Mouse (Mus musculus) erythroblast, embryonic 14.5 days (primary cell): ENCODE data around the gene Mia2. TPM values are rescaled to one million over a fixed set of nuclear protein-coding genes. Genes with fewer than 3 reads are reported as not detected.

ENCODE experiments used
- H3K27me3 ChIP-seq: 2 replicates; pipeline ENCODE4 v1.6.1; 2012; ENCODE audit warnings: inconsistent platforms; ENCODE audit not compliant: control insufficient read depth
- H3K36me3 ChIP-seq: 2 replicates; pipeline ENCODE4 v1.6.1; 2012; ENCODE audit warnings: mild to moderate bottlenecking, inconsistent platforms; ENCODE audit not compliant: control insufficient read depth
- H3K4me1 ChIP-seq: 2 replicates; pipeline ENCODE4 v1.6.1; 2012; ENCODE audit warnings: inconsistent platforms; ENCODE audit not compliant: control insufficient read depth
- H3K4me3 ChIP-seq: replicated peaks from 2 replicates; pipeline ENCODE3; 2012; ENCODE audit warnings: moderate library complexity, mild to moderate bottlenecking, inconsistent platforms
- H3K9me3 ChIP-seq: 2 replicates; pipeline ENCODE4 v1.6.1; 2012; ENCODE audit warnings: low read length, inconsistent platforms, mixed read lengths; ENCODE audit not compliant: control insufficient read depth
- GATA1 ChIP-seq: IDR thresholded peaks from 2 replicates; pipeline ENCODE4 v1.6.1; 2012; ENCODE audit warnings: low read length, inconsistent platforms, mixed read lengths
- TAL1 ChIP-seq: IDR thresholded peaks from 3 replicates; pipeline ENCODE4 v1.6.1; 2012; ENCODE audit warnings: low read length, inconsistent platforms, mixed read lengths
- polyA plus RNA-seq: library from polyadenylated mRNA; stranded (reverse); fragments of >175 nt; gene quantifications from 2 replicates; pipeline ENCODE4 v1.2.3, GENCODE M21; 2012

Mia2 gene
- polyA plus RNA-seq, 1 experiment: 1.2 TPM

GRCm38 (mm10) chr12:59206208-59206999 is 110.8 kb downstream of the Mia2 start:
- no peaks in the 10 kb centered on the region for H3K27me3 ChIP-seq
- H3K4me3 ChIP-seq: no peak overlapping the region
- peaks cover 39% of the 10 kb centered on the region for H3K36me3 ChIP-seq
- H3K9me3 ChIP-seq: no peaks in the 10 kb centered on the region
- peaks cover 7% of the 10 kb centered on the region for H3K4me1 ChIP-seq
- TF ChIP-seq TAL1 (no peak), GATA1 (no peak)

DNA sequence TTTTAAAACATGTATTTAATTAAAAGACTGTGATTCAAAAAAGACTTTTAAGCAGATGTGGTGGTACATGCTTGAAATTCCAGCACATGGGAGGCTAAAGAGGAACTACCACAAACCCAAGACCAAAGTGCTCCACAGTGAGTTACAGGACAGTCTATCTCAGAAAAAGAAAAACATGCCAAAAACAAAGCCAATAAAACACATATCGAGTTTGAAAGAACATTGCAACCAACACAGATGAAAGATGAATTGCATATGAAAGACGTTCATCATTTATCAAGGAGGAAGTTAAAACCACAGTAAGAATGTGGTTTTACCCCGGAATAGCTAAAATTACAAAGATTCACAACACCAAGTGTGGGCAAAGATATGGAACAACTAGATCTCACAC is 111.4 kb downstream of the Mia2 start:
- H3K36me3 ChIP-seq: peaks cover 40% of the 10 kb centered on the region
- H3K4me1 ChIP-seq: peaks cover 7% of the 10 kb centered on the region
- no peaks in the 10 kb centered on the region for H3K27me3 ChIP-seq
- no peaks in the 10 kb centered on the region for H3K9me3 ChIP-seq
- H3K4me3 ChIP-seq: no peak overlapping the region
- no peak for TF ChIP-seq TAL1
- TF ChIP-seq GATA1: no peak

GRCm38 (mm10) chr12:59207814-59208213 is 112.2 kb downstream of the Mia2 start:
- H3K4me3 ChIP-seq: no peak overlapping the region
- H3K36me3 ChIP-seq: peaks cover 36% of the 10 kb centered on the region
- H3K9me3 ChIP-seq: no peaks in the 10 kb centered on the region
- TF ChIP-seq TAL1: no peak
- TF ChIP-seq GATA1: no peak
- peaks cover 7% of the 10 kb centered on the region for H3K4me1 ChIP-seq
- no peaks in the 10 kb centered on the region for H3K27me3 ChIP-seq

DNA sequence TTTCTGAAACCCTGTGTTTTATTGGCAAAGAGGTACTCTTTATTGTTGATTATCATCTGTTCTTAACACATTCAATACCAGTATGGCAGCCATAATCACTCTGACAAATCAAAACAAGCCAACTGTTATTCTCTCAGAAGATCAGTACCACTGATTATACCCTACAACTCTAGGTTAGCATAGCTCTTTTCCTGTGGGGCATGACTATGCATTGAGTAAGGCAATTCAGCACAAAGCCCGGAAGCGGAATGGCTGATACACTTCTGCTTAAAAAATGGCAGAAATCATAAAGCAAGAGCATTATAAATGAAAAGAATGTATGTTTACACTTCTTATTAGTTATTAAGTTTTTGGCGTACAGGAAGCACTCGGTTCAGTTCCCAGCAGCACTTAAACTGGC is 120.6 kb downstream of the Mia2 start:
- Histone ChIP-seq H3K4me1 (peaks cover 37% of the 10 kb centered on the region), H3K4me3 (no peak overlapping the region), H3K9me3 (no peaks in the 10 kb centered on the region), H3K36me3 (peaks cover 14% of the 10 kb centered on the region), H3K27me3 (no peaks in the 10 kb centered on the region)
- TF ChIP-seq GATA1 (no peak), TAL1 (no peak)

DNA sequence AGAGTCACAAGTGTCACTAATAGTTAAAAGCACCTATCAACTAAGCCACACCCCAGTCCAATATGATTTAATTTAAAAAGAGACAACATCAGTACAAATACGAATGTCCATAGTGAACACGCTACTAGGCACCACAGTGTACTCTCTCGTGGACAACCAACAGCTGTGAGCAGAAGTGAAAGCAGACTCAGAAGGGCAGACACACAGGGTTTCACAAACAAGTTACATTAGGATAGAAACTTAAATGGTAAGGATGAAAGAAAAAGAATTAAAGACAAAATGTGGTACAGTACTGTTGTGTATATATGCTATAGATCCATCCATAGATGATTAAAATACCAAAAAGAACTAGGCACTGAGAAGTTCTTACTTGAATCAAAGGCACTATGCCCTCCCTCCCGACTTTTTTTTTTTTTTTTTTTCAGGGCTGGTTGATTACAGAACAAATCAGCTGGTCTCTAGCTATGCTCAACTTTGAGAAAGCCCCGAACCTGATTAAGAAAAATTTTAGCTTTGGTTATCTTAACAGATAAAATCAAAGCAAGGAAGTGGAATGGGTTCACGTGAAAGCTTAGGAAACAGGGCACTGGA is 121.2 kb downstream of the Mia2 start:
- Histone ChIP-seq H3K9me3 (no peaks in the 10 kb centered on the region), H3K36me3 (peaks cover 9% of the 10 kb centered on the region), H3K4me1 (peaks cover 37% of the 10 kb centered on the region), H3K27me3 (no peaks in the 10 kb centered on the region), H3K4me3 (peak overlapping the region; percentile 28)
- TF ChIP-seq GATA1 (no peak), TAL1 (no peak)

GRCm38 (mm10) chr12:59217331-59217730 is 121.7 kb downstream of the Mia2 start:
- Histone ChIP-seq H3K9me3 (no peaks in the 10 kb centered on the region), H3K4me3 (peak overlapping the region; percentile 68), H3K27me3 (no peaks in the 10 kb centered on the region), H3K36me3 (peaks cover 4% of the 10 kb centered on the region), H3K4me1 (peaks cover 37% of the 10 kb centered on the region)
- TF ChIP-seq TAL1 (no peak), GATA1 (no peak)

DNA sequence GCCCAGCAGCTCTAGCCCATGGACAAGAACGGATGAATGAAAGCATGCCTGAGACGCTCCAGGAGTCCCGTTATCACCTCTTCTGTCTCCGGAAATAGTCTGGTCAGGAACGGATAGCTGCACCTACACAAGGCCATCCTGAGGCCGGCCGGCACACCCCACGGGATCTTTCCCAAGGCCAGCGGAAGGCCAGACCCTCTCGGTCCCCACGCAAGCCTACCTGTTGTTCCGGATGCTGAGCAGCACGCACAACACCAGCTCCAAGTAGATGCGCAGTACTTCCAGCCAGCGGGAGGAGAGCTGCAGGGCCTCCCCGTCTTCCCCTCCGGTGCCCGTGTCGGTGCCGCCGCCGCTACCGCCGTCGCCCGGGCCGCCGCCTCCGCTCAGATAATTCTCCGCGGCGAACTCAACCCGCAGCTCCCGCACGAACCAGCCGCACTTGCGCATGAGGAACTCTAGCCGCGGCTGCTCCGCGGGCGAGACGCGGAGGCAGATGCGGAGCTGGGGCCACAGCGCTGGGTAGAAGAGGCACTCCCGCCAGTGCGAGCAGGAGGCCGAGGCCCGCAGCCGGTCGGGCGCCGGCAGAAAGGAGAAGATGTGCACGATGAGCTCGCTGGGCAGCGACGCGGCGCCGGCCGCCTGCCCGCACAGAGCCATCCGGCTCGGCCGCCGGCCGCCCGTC is 123.2 kb downstream of the Mia2 start:
- TF ChIP-seq TAL1 (no peak), GATA1 (no peak)
- Histone ChIP-seq H3K4me3 (peak overlapping the region; percentile 68), H3K9me3 (no peaks in the 10 kb centered on the region)

GRCm38 (mm10) chr12:59219325-59220225 is 124.0 kb downstream of the Mia2 start, which contains the start of gene Fbxo33:
Gene Fbxo33 (minus strand): TSS chr12:59219725.
- H3K9me3 ChIP-seq: no peaks in the 10 kb centered on the region
- TF ChIP-seq TAL1 (no peak), GATA1 (no peak)
- peaks cover 5% of the 10 kb centered on the region for H3K36me3 ChIP-seq
- peak within 1 kb of the TSS; percentile 68 for H3K4me3 ChIP-seq
- H3K4me1 ChIP-seq: peaks cover 37% of the 10 kb centered on the region
- no peaks in the 10 kb centered on the region for H3K27me3 ChIP-seq

More for the DNA sequence above, 123.2 kb downstream of the Mia2 start:
- peaks cover 37% of the 10 kb centered on the region for H3K4me1 ChIP-seq
- no peaks in the 10 kb centered on the region for H3K27me3 ChIP-seq
- H3K36me3 ChIP-seq: peaks cover 5% of the 10 kb centered on the region
